Mouse (Mus musculus) frontal cortex, adult (tissue): ENCODE data around the gene Slc28a3.

Source experiments
- ATAC-seq: cut with Nextera tagmentation; 2 replicates; pipeline ENCODE4 v1.9.2; 2017; ENCODE audit warnings: mild to moderate bottlenecking, moderate library complexity, mixed read lengths; ENCODE audit not compliant: low TSS enrichment

Slc28a3 gene

GRCm38 (mm10) chr13:58523011-58523760 lies 87.5 kb downstream of the Slc28a3 start:
- no peak for ATAC-seq

GRCm38 (mm10) chr13:58521331-58522030 lies 89.2 kb downstream of the Slc28a3 start:
- no peak for ATAC-seq

GRCm38 (mm10) chr13:58520580-58521330 lies 89.9 kb downstream of the Slc28a3 start:
- no peak for ATAC-seq

- no peak for ATAC-seq
These were observed 90.6 kb downstream of the Slc28a3 start for GRCm38 (mm10) chr13:58520028-58520427.

- no peak for ATAC-seq
These were observed 94.4 kb downstream of the Slc28a3 start for GRCm38 (mm10) chr13:58516277-58516676.

GRCm38 (mm10) chr13:58515635-58516034 lies 95.0 kb downstream of the Slc28a3 start:
- ATAC-seq: no peak

GRCm38 (mm10) chr13:58514147-58514727 lies 96.4 kb downstream of the Slc28a3 start:
- ATAC-seq: no peak

GRCm38 (mm10) chr13:58511926-58512325 lies 98.8 kb downstream of the Slc28a3 start:
- ATAC-seq: no peak

GRCm38 (mm10) chr13:58511248-58511647 lies 99.4 kb downstream of the Slc28a3 start:
- ATAC-seq: no peak

GRCm38 (mm10) chr13:58509241-58509640 lies 101.4 kb downstream of the Slc28a3 start:
- no peak for ATAC-seq

- ATAC-seq: no peak
These were observed 107.1 kb downstream of the Slc28a3 start for GRCm38 (mm10) chr13:58503610-58504009.

GRCm38 (mm10) chr13:58497809-58498208 lies 112.9 kb downstream of the Slc28a3 start:
- ATAC-seq: no peak
